Mouse (Mus musculus): ENCODE results near the gene Ankrd61. TPM values are rescaled to one million over a fixed set of nuclear protein-coding genes. Genes with fewer than 3 reads are reported as not detected.

The Ankrd61 gene
- 0.08 and 0.21 TPM in 2 replicates for polyA plus RNA-seq (2015; fragmentation: Nextera tagmentation; extraction: Ambion mirVana)

GRCm38 (mm10) chr5:143897635-143898330, at the start of gene Ankrd61:
TSS of gene Ankrd61 (minus strand) at chr5:143897685.
- ATAC-seq (ENCODE audit: extremely low read depth, insufficient number of reproducible peaks, low FRiP score, low TSS enrichment): no peak
- no peaks in the 10 kb centered on the region for H3K4me1 ChIP-seq
- no peak within 1 kb of the TSS for H3K4me2 ChIP-seq
- WGBS: 83% methylated on average over 14 of the region's 14 CpGs
- no peaks in the 10 kb centered on the region for H3K9me3 ChIP-seq
- H3K9ac ChIP-seq: no peak within 1 kb of the TSS
- no peaks in the 10 kb centered on the region for H3K27me3 ChIP-seq (replicated peaks)
- no peak within 1 kb of the TSS for H3K27ac ChIP-seq (replicated peaks)
- peaks cover 89% of the 10 kb centered on the region for H3K36me3 ChIP-seq
- H3K4me3 ChIP-seq: no peak within 1 kb of the TSS

- no peak overlapping the region for H3K27ac ChIP-seq (replicated peaks)
- 76% methylated on average over 14 of the region's 14 CpGs for WGBS
- H3K9me3 ChIP-seq: no peaks in the 10 kb centered on the region
- no peak overlapping the region for H3K4me2 ChIP-seq
- ATAC-seq (ENCODE audit: extremely low read depth, insufficient number of reproducible peaks, low FRiP score, low TSS enrichment): no peak
- no peak overlapping the region for H3K4me3 ChIP-seq
- no peaks in the 10 kb centered on the region for H3K36me3 ChIP-seq
- H3K27me3 ChIP-seq (replicated peaks): no peaks in the 10 kb centered on the region
- 0 out of 2 replicates have a peak, but pooled peaks cover 3% of the 10 kb centered on the region for H3K4me1 ChIP-seq
- no peak overlapping the region for H3K9ac ChIP-seq
Measured at GRCm38 (mm10) chr5:143943231-143944125, 46.0 kb upstream of the Ankrd61 start.

GRCm38 (mm10) chr5:143941588-143941987, 44.1 kb upstream of the Ankrd61 start:
- WGBS: 18% methylated on average over 10 of the region's 10 CpGs

GRCm38 (mm10) chr5:143936156-143936555, 38.7 kb upstream of the Ankrd61 start:
- H3K27ac ChIP-seq (replicated peaks): no peak overlapping the region
- H3K9me3 ChIP-seq: no peaks in the 10 kb centered on the region
- H3K36me3 ChIP-seq: peaks cover 14% of the 10 kb centered on the region
- ATAC-seq (ENCODE audit: extremely low read depth, insufficient number of reproducible peaks, low FRiP score, low TSS enrichment): no peak
- 69% methylated on average over 9 of the region's 9 CpGs for WGBS
- no peak overlapping the region for H3K4me2 ChIP-seq
- no peak overlapping the region for H3K9ac ChIP-seq
- H3K27me3 ChIP-seq (replicated peaks): no peaks in the 10 kb centered on the region
- H3K4me3 ChIP-seq: no peak overlapping the region
- H3K4me1 ChIP-seq: peaks cover 3% of the 10 kb centered on the region; the same call in 1 of the 2 replicates

More at GRCm38 (mm10) chr5:143941588-143941987, 44.1 kb upstream of the Ankrd61 start:
- Histone ChIP-seq H3K36me3 (no peaks in the 10 kb centered on the region), H3K9ac (no peak overlapping the region), H3K4me2 (no peak overlapping the region), H3K4me1 (0 out of 2 replicates have a peak, but pooled peaks cover 3% of the 10 kb centered on the region), H3K9me3 (no peaks in the 10 kb centered on the region), H3K4me3 (no peak overlapping the region), H3K27ac (replicated peaks) (no peak overlapping the region), H3K27me3 (replicated peaks) (no peaks in the 10 kb centered on the region)
- no peak for ATAC-seq (ENCODE audit: extremely low read depth, insufficient number of reproducible peaks, low FRiP score, low TSS enrichment)

GRCm38 (mm10) chr5:143933875-143934274, 36.4 kb upstream of the Ankrd61 start:
- H3K9ac ChIP-seq: no peak overlapping the region
- no peak overlapping the region for H3K27ac ChIP-seq (replicated peaks)
- H3K4me2 ChIP-seq: no peak overlapping the region
- peaks cover 35% of the 10 kb centered on the region for H3K36me3 ChIP-seq
- H3K4me1 ChIP-seq: peaks cover 3% of the 10 kb centered on the region; the same call in 1 of the 2 replicates
- WGBS: 83% methylated on average over 1 of the region's 1 CpGs
- no peaks in the 10 kb centered on the region for H3K27me3 ChIP-seq (replicated peaks)
- H3K9me3 ChIP-seq: no peaks in the 10 kb centered on the region
- ATAC-seq (ENCODE audit: extremely low read depth, insufficient number of reproducible peaks, low FRiP score, low TSS enrichment): no peak
- H3K4me3 ChIP-seq: no peak overlapping the region

DNA sequence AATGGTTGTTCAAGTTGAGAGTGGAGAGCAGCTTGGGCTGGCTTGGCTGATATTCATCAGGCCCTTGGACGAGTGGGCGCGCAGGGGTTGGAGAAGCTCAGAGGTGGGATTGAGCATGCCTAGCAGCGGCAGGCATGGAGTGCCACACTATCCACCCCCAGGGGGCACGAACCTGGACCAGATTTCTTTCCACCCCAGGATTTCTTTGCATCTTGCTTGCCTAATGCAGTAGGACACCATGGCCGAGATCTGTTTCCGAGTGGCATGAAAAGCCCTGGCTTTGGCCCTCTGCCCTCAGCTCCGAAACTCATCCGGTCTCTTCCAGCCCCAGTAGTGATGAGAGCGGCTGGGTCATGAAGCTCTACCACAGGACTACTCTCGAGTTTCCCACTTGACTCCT, 35.9 kb upstream of the Ankrd61 start:
- no peak for ATAC-seq (ENCODE audit: extremely low read depth, insufficient number of reproducible peaks, low FRiP score, low TSS enrichment)

DNA sequence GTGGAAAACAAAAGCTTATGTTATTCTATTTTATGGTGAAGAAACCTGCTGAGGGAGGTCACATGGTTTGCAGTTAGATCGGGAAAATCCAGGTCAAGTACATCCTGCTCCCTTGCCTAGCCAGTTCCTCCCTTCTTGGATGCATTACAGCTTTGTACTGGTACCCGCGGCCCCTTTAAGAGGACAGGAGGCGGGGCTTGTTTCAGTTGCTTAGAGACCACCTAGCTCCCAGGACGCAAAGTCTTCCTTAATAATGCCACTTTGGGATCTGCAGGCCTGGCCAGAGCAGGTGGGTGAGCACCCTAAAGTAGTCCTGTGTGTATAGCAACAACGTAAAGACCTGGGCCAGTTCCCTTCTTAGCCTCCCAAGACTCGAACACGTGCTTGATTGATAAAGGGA, 35.3 kb upstream of the Ankrd61 start, which contains the start of gene Rsph10b:
Gene Rsph10b, plus strand, starts transcription at position 205 of the 400 bp plus-strand sequence.
- no peak within 1 kb of the TSS for H3K4me3 ChIP-seq
- H3K27me3 ChIP-seq (replicated peaks): no peaks in the 10 kb centered on the region
- no peak for ATAC-seq (ENCODE audit: extremely low read depth, insufficient number of reproducible peaks, low FRiP score, low TSS enrichment)
- no peak within 1 kb of the TSS for H3K27ac ChIP-seq (replicated peaks)
- H3K9ac ChIP-seq: no peak within 1 kb of the TSS
- H3K4me2 ChIP-seq: no peak within 1 kb of the TSS
- H3K4me1 ChIP-seq: peaks cover 3% of the 10 kb centered on the region; the same call in 1 of the 2 replicates
- H3K9me3 ChIP-seq: no peaks in the 10 kb centered on the region
- WGBS: 22% methylated on average over 8 of the region's 8 CpGs
- H3K36me3 ChIP-seq: peaks cover 46% of the 10 kb centered on the region

More for the DNA sequence above, 35.9 kb upstream of the Ankrd61 start:
- Histone ChIP-seq H3K36me3 (peaks cover 40% of the 10 kb centered on the region), H3K27me3 (replicated peaks) (no peaks in the 10 kb centered on the region), H3K9me3 (no peaks in the 10 kb centered on the region), H3K4me1 (peaks cover 3% of the 10 kb centered on the region; the same call in 1 of the 2 replicates), H3K4me2 (no peak overlapping the region), H3K27ac (replicated peaks) (no peak overlapping the region), H3K4me3 (no peak overlapping the region), H3K9ac (no peak overlapping the region)
- 83% methylated on average over 11 of the region's 11 CpGs for WGBS

DNA sequence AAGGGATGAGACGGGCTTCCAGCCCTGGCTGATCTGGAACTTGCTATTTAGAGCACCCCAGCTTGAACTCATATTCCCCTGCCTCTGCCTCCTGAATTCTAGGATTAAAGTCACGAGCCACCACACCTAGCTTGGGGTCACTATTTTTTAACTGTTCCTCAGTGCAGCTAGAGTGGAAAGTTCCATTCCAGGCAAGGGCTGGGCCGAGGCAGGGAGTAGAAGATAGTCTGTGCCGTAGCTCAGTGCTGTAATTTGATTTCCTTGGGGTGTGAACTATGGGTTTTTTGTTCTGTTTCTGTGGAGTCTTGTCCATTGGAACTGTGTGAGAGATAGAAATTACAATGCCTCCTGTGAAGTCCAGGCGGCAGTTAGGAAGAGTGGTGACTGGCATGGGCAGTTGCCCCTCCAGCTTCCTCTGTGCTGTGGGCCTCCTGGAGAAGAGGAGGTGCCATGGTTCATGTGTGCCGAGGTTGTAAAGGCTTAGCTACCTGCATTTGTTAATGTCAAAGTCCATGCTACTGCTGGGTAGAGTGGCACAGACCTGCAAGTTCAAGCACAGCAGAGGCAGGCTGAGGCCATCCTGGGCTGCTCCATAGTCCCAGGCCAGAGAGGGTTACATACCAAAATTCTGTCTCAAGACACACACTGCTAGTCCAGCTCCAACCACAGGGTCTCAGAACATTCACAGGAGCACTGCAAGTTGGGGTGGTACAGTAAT, 34.5 kb upstream of the Ankrd61 start:
- 76% methylated on average over 6 of the region's 6 CpGs for WGBS
- no peaks in the 10 kb centered on the region for H3K9me3 ChIP-seq
- no peak overlapping the region for H3K4me3 ChIP-seq
- ATAC-seq (ENCODE audit: extremely low read depth, insufficient number of reproducible peaks, low FRiP score, low TSS enrichment): no peak
- peaks cover 52% of the 10 kb centered on the region for H3K36me3 ChIP-seq
- peaks cover 3% of the 10 kb centered on the region; the same call in 1 of the 2 replicates for H3K4me1 ChIP-seq
- no peak overlapping the region for H3K27ac ChIP-seq (replicated peaks)
- no peaks in the 10 kb centered on the region for H3K27me3 ChIP-seq (replicated peaks)
- no peak overlapping the region for H3K4me2 ChIP-seq
- H3K9ac ChIP-seq: no peak overlapping the region

- no peak for ATAC-seq (ENCODE audit: extremely low read depth, insufficient number of reproducible peaks, low FRiP score, low TSS enrichment)
- Histone ChIP-seq H3K4me2 (no peak overlapping the region), H3K4me3 (no peak overlapping the region), H3K9ac (no peak overlapping the region), H3K27ac (replicated peaks) (no peak overlapping the region), H3K9me3 (no peaks in the 10 kb centered on the region), H3K27me3 (replicated peaks) (no peaks in the 10 kb centered on the region), H3K4me1 (no peaks in the 10 kb centered on the region), H3K36me3 (peaks cover 66% of the 10 kb centered on the region)
- 93% methylated on average over 12 of the region's 12 CpGs for WGBS
Measured at GRCm38 (mm10) chr5:143930656-143931055, 33.2 kb upstream of the Ankrd61 start.

GRCm38 (mm10) chr5:143929291-143929690, 31.8 kb upstream of the Ankrd61 start:
- H3K27ac ChIP-seq (replicated peaks): no peak overlapping the region
- H3K4me2 ChIP-seq: no peak overlapping the region
- 89% methylated on average over 4 of the region's 4 CpGs for WGBS
- H3K36me3 ChIP-seq: peaks cover 79% of the 10 kb centered on the region
- no peaks in the 10 kb centered on the region for H3K27me3 ChIP-seq (replicated peaks)
- H3K4me1 ChIP-seq: no peaks in the 10 kb centered on the region
- ATAC-seq (ENCODE audit: extremely low read depth, insufficient number of reproducible peaks, low FRiP score, low TSS enrichment): no peak
- no peaks in the 10 kb centered on the region for H3K9me3 ChIP-seq
- no peak overlapping the region for H3K4me3 ChIP-seq
- no peak overlapping the region for H3K9ac ChIP-seq

GRCm38 (mm10) chr5:143927875-143928274, 30.4 kb upstream of the Ankrd61 start, which contains the start of gene Gm42421:
TSS of gene Gm42421 (plus strand) at chr5:143928175.
- H3K36me3 ChIP-seq: peaks cover 94% of the 10 kb centered on the region
- no peak within 1 kb of the TSS for H3K4me3 ChIP-seq
- no peaks in the 10 kb centered on the region for H3K9me3 ChIP-seq
- no peak within 1 kb of the TSS for H3K9ac ChIP-seq
- 92% methylated on average over 8 of the region's 8 CpGs for WGBS
- ATAC-seq (ENCODE audit: extremely low read depth, insufficient number of reproducible peaks, low FRiP score, low TSS enrichment): no peak
- H3K4me2 ChIP-seq: no peak within 1 kb of the TSS
- H3K27ac ChIP-seq (replicated peaks): no peak within 1 kb of the TSS
- H3K27me3 ChIP-seq (replicated peaks): no peaks in the 10 kb centered on the region
- no peaks in the 10 kb centered on the region for H3K4me1 ChIP-seq
